Mouse (Mus musculus): ENCODE measurements at regions not wholly inside any gene's neighbourhood (a gene's known extent, or its start where the extent isn't known, plus 50 kb on each side); places are given as distances from the start of the nearest gene placed in this dataset.

DNA sequence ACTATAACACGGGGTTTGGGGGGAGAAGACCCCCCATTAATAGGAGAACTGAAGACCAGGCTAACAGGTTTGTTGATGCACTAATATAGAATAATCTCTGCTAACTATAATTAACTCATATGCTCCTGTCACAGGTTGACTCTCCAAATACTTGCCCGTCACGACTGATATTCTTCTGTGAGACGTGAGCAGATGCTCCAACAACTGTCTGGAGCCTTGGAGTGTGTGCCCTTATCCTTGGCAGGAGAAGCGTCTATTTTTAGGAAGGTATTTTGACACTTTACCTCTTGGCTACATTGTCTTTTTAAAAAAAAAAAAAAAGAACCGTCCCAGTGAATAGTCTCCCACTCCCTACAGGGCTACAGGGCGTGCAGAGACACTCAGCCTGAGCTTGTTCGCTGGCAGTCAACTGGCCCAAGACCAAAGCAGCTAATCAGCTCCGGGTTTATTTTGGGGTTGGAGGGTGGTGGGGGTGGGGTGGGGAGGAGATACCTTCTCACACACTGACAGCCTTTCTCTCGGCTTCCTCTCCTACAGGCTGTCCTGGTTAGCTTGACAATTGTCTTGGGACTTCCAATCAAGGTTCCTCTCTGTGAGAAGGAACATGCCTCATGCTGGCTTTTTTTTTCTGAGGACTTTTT lies 102.6 kb upstream of the Prickle1 start:
- Histone ChIP-seq H3K4me2 (replicated peaks; ENCODE audit: low read depth, low read length) (no peak overlapping the region), H3K9me3 (ENCODE audit: control insufficient read depth, low read length) (no peaks in the 10 kb centered on the region), H3K4me1 (replicated peaks; ENCODE audit: control insufficient read depth, insufficient read depth, low read length) (no peaks in the 10 kb centered on the region; the same call in 1 of the 2 replicates), H3K4me3 (ENCODE audit: low read depth, low read length) (no peak overlapping the region), H3K27me3 (ENCODE audit: control insufficient read depth, insufficient read depth, low read length) (no peaks in the 10 kb centered on the region; the same call in 1 of the 2 replicates), H3K36me3 (ENCODE audit: control insufficient read depth, insufficient read depth, low read length) (no peaks in the 10 kb centered on the region), H3K27ac (ENCODE audit: low read depth, low read length) (no peak overlapping the region), H3K9ac (ENCODE audit: low read depth, low read length) (no peak overlapping the region)
- WGBS: 39% methylated on average over 10 of the region's 10 CpGs
- ATAC-seq (ENCODE audit: low FRiP score) (no peak), DNase-seq (ENCODE audit: low spot score) (no peak)

DNA sequence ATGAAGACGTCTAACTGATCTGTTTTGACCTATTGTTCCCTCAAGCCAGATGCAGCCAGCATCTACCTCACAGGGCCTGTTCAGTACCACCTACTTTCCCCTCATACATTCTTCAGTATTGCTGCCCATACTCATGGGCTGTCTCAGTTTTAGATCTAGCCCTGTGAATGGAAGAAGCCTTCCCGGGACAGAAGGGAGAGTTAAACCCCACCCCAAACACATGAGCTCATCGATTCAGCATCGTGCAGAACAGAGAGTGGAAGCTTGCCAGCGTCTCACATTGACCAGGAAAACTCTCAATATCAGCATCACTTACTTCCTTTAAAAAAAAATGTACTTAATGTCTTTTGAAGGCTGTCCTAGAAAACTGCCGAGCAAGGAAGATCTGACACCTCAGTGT lies 95.0 kb upstream of the Prickle1 start:
- Histone ChIP-seq H3K27ac (ENCODE audit: low read depth, low read length) (no peak overlapping the region), H3K4me1 (replicated peaks; ENCODE audit: control insufficient read depth, insufficient read depth, low read length) (no peaks in the 10 kb centered on the region), H3K36me3 (ENCODE audit: control insufficient read depth, insufficient read depth, low read length) (no peaks in the 10 kb centered on the region), H3K4me3 (ENCODE audit: low read depth, low read length) (no peak overlapping the region), H3K4me2 (replicated peaks; ENCODE audit: low read depth, low read length) (no peak overlapping the region), H3K9me3 (ENCODE audit: control insufficient read depth, low read length) (no peaks in the 10 kb centered on the region), H3K27me3 (ENCODE audit: control insufficient read depth, insufficient read depth, low read length) (no peaks in the 10 kb centered on the region; the same call in 1 of the 2 replicates), H3K9ac (ENCODE audit: low read depth, low read length) (no peak overlapping the region)
- DNase-seq (ENCODE audit: low spot score): no peak
- ATAC-seq (ENCODE audit: low FRiP score): no peak
- WGBS: 78% methylated on average over 6 of the region's 6 CpGs

DNA sequence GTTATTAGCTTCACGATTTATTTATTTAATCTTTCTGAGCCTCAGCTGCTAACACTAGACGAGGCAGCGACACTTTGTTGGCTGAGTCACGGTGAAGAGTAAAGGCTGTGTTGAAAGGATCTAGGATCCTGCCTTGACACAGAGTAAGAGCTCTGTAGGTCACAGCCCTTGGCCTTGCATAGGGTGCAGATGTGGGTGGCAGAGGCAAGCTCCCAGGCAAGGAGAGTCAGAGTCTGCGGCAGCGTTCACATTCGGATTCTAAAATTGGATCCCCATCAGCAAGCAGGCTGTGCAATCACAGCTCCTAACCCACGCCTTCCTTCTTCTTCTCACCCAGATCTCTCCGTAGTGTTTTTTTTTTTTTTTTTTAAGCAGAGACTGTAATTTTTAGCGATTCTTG lies 94.3 kb upstream of the Prickle1 start:
- H3K9ac ChIP-seq (ENCODE audit: low read depth, low read length): no peak overlapping the region
- no peaks in the 10 kb centered on the region for H3K27me3 ChIP-seq (ENCODE audit: control insufficient read depth, insufficient read depth, low read length)
- H3K4me2 ChIP-seq (replicated peaks; ENCODE audit: low read depth, low read length): no peak overlapping the region
- DNase-seq (ENCODE audit: low spot score) (no peak), ATAC-seq (ENCODE audit: low FRiP score) (no peak)
- WGBS: 90% methylated on average over 10 of the region's 10 CpGs
- no peak overlapping the region for H3K4me3 ChIP-seq (ENCODE audit: low read depth, low read length)
- no peaks in the 10 kb centered on the region for H3K9me3 ChIP-seq (ENCODE audit: control insufficient read depth, low read length)
- no peaks in the 10 kb centered on the region for H3K36me3 ChIP-seq (ENCODE audit: control insufficient read depth, insufficient read depth, low read length)
- no peak overlapping the region for H3K27ac ChIP-seq (ENCODE audit: low read depth, low read length)
- no peaks in the 10 kb centered on the region for H3K4me1 ChIP-seq (replicated peaks; ENCODE audit: control insufficient read depth, insufficient read depth, low read length)

DNA sequence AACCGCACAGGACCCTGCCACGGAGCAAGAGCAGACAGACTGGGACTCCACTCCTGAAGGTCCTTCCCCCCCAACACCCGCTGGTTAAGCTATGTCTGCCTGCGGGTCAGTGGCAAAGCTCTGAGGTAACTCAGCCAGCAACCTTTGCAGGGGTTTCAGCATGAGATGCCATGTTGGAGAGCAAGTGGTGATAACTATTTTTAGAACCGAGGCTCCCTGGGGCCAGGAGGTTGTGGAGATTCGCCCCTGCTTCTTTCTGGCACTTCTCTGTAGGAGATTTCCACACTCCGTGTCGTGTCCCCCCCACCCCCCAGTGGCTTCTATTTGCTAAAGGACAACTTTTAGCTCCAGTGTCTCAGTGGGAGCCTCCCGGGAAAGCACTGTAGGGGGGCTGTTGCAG lies 90.7 kb upstream of the Prickle1 start:
- H3K4me1 ChIP-seq (replicated peaks; ENCODE audit: control insufficient read depth, insufficient read depth, low read length): no peaks in the 10 kb centered on the region
- DNase-seq (ENCODE audit: low spot score) (no peak), ATAC-seq (ENCODE audit: low FRiP score) (no peak)
- H3K4me3 ChIP-seq (ENCODE audit: low read depth, low read length): no peak overlapping the region
- no peaks in the 10 kb centered on the region for H3K9me3 ChIP-seq (ENCODE audit: control insufficient read depth, low read length)
- 45% methylated on average over 9 of the region's 9 CpGs for WGBS
- no peaks in the 10 kb centered on the region for H3K36me3 ChIP-seq (ENCODE audit: control insufficient read depth, insufficient read depth, low read length)
- no peak overlapping the region for H3K27ac ChIP-seq (ENCODE audit: low read depth, low read length)
- no peak overlapping the region for H3K9ac ChIP-seq (ENCODE audit: low read depth, low read length)
- no peaks in the 10 kb centered on the region for H3K27me3 ChIP-seq (ENCODE audit: control insufficient read depth, insufficient read depth, low read length)
- H3K4me2 ChIP-seq (replicated peaks; ENCODE audit: low read depth, low read length): no peak overlapping the region

DNA sequence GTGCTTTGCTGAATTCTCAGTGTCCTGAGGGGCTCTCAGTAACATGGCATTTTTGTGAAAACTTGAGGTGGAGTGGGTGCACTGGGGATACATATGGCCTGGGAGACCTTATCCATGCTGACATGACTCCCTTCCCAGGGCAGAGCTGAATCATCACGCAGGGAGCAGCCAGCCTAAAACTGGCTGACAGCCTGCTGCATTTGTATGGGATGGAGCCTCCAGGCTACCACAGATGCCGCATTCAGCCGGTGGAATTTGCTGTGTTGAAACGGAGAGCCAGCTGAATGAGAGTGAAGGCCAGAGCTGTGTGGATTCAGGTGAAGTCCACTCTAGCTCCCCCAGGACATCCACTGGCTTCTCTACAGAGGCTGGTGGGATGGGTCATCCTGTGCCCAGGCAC lies 85.9 kb upstream of the Prickle1 start:
- ATAC-seq (ENCODE audit: low FRiP score) (no peak), DNase-seq (ENCODE audit: low spot score) (no peak)
- WGBS: 79% methylated on average over 4 of the region's 4 CpGs

DNA sequence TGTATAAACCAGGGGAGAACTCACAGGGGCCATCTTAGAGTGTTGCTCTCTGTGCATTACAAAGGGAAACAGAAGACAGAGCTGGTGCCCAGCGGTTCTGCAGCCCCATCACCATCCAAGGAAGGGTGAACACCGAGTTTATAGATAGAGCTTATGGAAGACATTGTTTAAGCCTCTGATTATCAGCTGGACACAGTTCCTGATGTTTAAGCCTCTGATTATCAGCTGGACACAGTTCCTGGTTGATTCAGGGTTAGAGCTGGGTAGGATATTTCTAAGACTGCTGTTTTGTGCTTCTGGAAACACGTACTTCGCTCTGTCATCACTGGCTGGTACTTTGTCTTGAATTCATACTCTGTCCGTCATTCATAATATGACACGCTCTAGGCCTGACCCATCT lies 79.9 kb upstream of the Prickle1 start:
- WGBS: 94% methylated on average over 6 of the region's 6 CpGs

More for the DNA sequence above, 85.9 kb upstream of the Prickle1 start:
- Histone ChIP-seq H3K27ac (ENCODE audit: low read depth, low read length) (no peak overlapping the region), H3K4me3 (ENCODE audit: low read depth, low read length) (no peak overlapping the region), H3K36me3 (ENCODE audit: control insufficient read depth, insufficient read depth, low read length) (no peaks in the 10 kb centered on the region), H3K9me3 (ENCODE audit: control insufficient read depth, low read length) (no peaks in the 10 kb centered on the region), H3K4me1 (replicated peaks; ENCODE audit: control insufficient read depth, insufficient read depth, low read length) (no peaks in the 10 kb centered on the region), H3K4me2 (replicated peaks; ENCODE audit: low read depth, low read length) (no peak overlapping the region), H3K9ac (ENCODE audit: low read depth, low read length) (no peak overlapping the region), H3K27me3 (ENCODE audit: control insufficient read depth, insufficient read depth, low read length) (no peaks in the 10 kb centered on the region)

DNA sequence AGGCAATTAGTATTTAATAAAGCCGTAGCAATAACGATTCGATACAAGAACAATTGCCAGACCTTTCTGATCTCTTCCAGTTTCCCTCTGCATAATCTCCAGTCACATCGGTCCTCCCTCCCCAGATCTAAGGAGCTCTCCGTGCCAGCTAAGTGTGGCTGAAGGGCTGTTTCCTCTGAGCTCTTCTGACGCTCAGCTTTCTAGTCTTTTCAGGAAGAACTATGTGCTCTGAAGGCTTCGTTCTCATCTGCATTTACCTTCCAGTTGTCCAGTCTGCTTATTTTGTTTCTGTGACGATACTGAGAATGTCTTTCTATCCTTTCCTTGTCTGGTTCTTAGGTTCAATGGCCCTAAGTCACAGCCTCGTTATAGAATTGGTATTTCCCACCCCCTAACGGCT lies 78.3 kb upstream of the Prickle1 start:
- Histone ChIP-seq H3K36me3 (ENCODE audit: control insufficient read depth, insufficient read depth, low read length) (no peaks in the 10 kb centered on the region), H3K4me1 (replicated peaks; ENCODE audit: control insufficient read depth, insufficient read depth, low read length) (no peaks in the 10 kb centered on the region), H3K9me3 (ENCODE audit: control insufficient read depth, low read length) (no peaks in the 10 kb centered on the region), H3K9ac (ENCODE audit: low read depth, low read length) (no peak overlapping the region), H3K4me2 (replicated peaks; ENCODE audit: low read depth, low read length) (no peak overlapping the region), H3K27ac (ENCODE audit: low read depth, low read length) (no peak overlapping the region), H3K27me3 (ENCODE audit: control insufficient read depth, insufficient read depth, low read length) (no peaks in the 10 kb centered on the region), H3K4me3 (ENCODE audit: low read depth, low read length) (no peak overlapping the region)
- 77% methylated on average over 10 of the region's 10 CpGs for WGBS
- ATAC-seq (ENCODE audit: low FRiP score) (no peak), DNase-seq (ENCODE audit: low spot score) (no peak)

More for the DNA sequence above, 79.9 kb upstream of the Prickle1 start:
- DNase-seq (ENCODE audit: low spot score) (no peak), ATAC-seq (ENCODE audit: low FRiP score) (no peak)
- Histone ChIP-seq H3K9ac (ENCODE audit: low read depth, low read length) (no peak overlapping the region), H3K4me2 (replicated peaks; ENCODE audit: low read depth, low read length) (no peak overlapping the region), H3K4me3 (ENCODE audit: low read depth, low read length) (no peak overlapping the region), H3K4me1 (replicated peaks; ENCODE audit: control insufficient read depth, insufficient read depth, low read length) (no peaks in the 10 kb centered on the region), H3K36me3 (ENCODE audit: control insufficient read depth, insufficient read depth, low read length) (no peaks in the 10 kb centered on the region), H3K27me3 (ENCODE audit: control insufficient read depth, insufficient read depth, low read length) (no peaks in the 10 kb centered on the region), H3K9me3 (ENCODE audit: control insufficient read depth, low read length) (no peaks in the 10 kb centered on the region), H3K27ac (ENCODE audit: low read depth, low read length) (no peak overlapping the region)

DNA sequence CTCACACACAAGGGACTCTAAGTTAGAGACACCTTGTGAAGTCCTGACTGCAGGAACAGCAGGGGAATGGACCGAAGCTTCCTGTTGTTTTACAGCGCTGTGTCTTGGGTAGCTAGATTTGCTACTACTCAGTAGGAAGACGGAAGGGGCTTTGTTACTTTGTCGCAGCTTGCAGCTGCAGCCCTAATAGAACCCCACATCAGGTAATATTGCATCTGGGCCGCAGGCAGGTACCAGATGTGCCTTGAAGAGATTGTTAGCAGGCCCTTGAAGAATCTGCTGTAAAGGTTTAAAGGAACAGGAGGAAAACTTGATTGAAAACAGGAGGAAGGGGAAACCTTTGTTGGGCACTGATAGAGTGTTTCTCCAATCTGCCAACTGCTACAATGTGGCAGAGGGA lies 68.2 kb upstream of the Prickle1 start:
- WGBS: 52% methylated on average over 5 of the region's 5 CpGs
- no peaks in the 10 kb centered on the region for H3K27me3 ChIP-seq (ENCODE audit: control insufficient read depth, insufficient read depth, low read length)
- no peak overlapping the region for H3K4me2 ChIP-seq (replicated peaks; ENCODE audit: low read depth, low read length)
- H3K4me1 ChIP-seq (replicated peaks; ENCODE audit: control insufficient read depth, insufficient read depth, low read length): no peaks in the 10 kb centered on the region
- ATAC-seq (ENCODE audit: low FRiP score): no peak
- H3K9me3 ChIP-seq (ENCODE audit: control insufficient read depth, low read length): no peaks in the 10 kb centered on the region
- H3K9ac ChIP-seq (ENCODE audit: low read depth, low read length): no peak overlapping the region
- no peak for DNase-seq (ENCODE audit: low spot score)
- H3K4me3 ChIP-seq (ENCODE audit: low read depth, low read length): no peak overlapping the region
- no peaks in the 10 kb centered on the region for H3K36me3 ChIP-seq (ENCODE audit: control insufficient read depth, insufficient read depth, low read length)
- H3K27ac ChIP-seq (ENCODE audit: low read depth, low read length): no peak overlapping the region

DNA sequence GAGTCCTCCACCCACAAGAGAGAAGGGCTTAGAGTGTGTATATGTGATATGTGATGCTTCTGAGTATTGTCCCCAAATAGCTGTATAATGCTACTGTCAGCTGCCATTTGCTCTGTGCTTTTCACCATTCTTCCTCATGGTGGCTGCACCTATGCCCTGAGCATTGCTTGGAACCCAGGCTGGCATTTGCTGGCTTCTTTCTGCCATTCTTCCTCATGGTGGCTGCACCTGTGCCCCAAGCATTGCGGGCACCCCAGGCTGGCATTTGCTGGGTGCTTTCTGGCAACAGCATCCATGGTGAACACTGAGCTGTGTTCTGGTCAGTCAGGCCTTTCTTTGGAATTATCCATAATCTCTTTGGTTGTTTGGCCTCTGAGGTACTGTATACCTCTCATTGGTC lies 66.9 kb upstream of the Prickle1 start:
- Histone ChIP-seq H3K36me3 (ENCODE audit: control insufficient read depth, insufficient read depth, low read length) (no peaks in the 10 kb centered on the region), H3K9me3 (ENCODE audit: control insufficient read depth, low read length) (no peaks in the 10 kb centered on the region), H3K27me3 (ENCODE audit: control insufficient read depth, insufficient read depth, low read length) (no peaks in the 10 kb centered on the region), H3K4me3 (ENCODE audit: low read depth, low read length) (no peak overlapping the region), H3K4me1 (replicated peaks; ENCODE audit: control insufficient read depth, insufficient read depth, low read length) (no peaks in the 10 kb centered on the region), H3K27ac (ENCODE audit: low read depth, low read length) (no peak overlapping the region), H3K4me2 (replicated peaks; ENCODE audit: low read depth, low read length) (no peak overlapping the region), H3K9ac (ENCODE audit: low read depth, low read length) (no peak overlapping the region)
- ATAC-seq (ENCODE audit: low FRiP score) (no peak), DNase-seq (ENCODE audit: low spot score) (no peak)
- WGBS: 100% methylated on average over 1 of the region's 1 CpGs
